Mouse (Mus musculus) kidney, postnatal 0 days (tissue): ENCODE results near the gene Gm20388. TPM values are rescaled to one million over a fixed set of nuclear protein-coding genes. Genes with fewer than 3 reads are reported as not detected.

Source experiments
- ATAC-seq: fragments of 200-750 bp; cut with Nextera tagmentation; replicated peaks from 2 replicates; pipeline ENCODE4 v1.8.0; 2017; ENCODE audit warnings: low read depth, moderate number of reproducible peaks, moderate TSS enrichment, moderate library complexity; ENCODE audit not compliant: low FRiP score
- DNase-seq: peaks from one replicate; pipeline ENCODE4 v3.0.0-alpha.2; 2016; ENCODE audit warnings: low spot score
- H3K27ac ChIP-seq: fragments of 300-500 bp; sonication (generic); 2 replicates; pipeline ENCODE4 v1.5.1; 2014; ENCODE audit warnings: mild to moderate bottlenecking
- H3K27me3 ChIP-seq: fragments of 300-500 bp; sonication (generic); 2 replicates; pipeline ENCODE4 v1.6.1; 2014; ENCODE audit warnings: low read length, mixed read lengths; ENCODE audit not compliant: insufficient read depth
- H3K36me3 ChIP-seq: fragments of 300-500 bp; sonication (generic); 2 replicates; pipeline ENCODE4 v1.6.1; 2014; ENCODE audit warnings: low read length, mixed read lengths; ENCODE audit not compliant: insufficient read depth
- H3K4me1 ChIP-seq: fragments of 300-500 bp; sonication (generic); replicated peaks from 2 replicates; pipeline ENCODE4 v1.6.1; 2014; ENCODE audit warnings: antibody characterized with exemption, low read length, mixed read lengths; ENCODE audit not compliant: insufficient read depth
- H3K4me2 ChIP-seq: fragments of 300-500 bp; sonication (generic); 2 replicates; pipeline ENCODE4 v1.6.1; 2014; ENCODE audit warnings: mild to moderate bottlenecking, low read length, moderate library complexity, mixed read lengths
- H3K4me3 ChIP-seq: fragments of 300-500 bp; sonication (generic); replicated peaks from 2 replicates; pipeline ENCODE4 v1.5.1; 2014; ENCODE audit warnings: low read depth, low read length
- H3K9ac ChIP-seq: fragments of 300-500 bp; sonication (generic); 2 replicates; pipeline ENCODE4 v1.6.1; 2014; ENCODE audit warnings: low read depth, low read length
- H3K9me3 ChIP-seq: fragments of 300-500 bp; sonication (generic); replicated peaks from 2 replicates; pipeline ENCODE4 v1.6.1; 2016; ENCODE audit warnings: low read length, inconsistent platforms, mixed read lengths
- CTCF ChIP-seq: IDR thresholded peaks from 2 replicates; pipeline ENCODE4 v1.5.1; 2016; ENCODE audit warnings: antibody characterized with exemption, low read depth, mild to moderate bottlenecking, moderate library complexity
- WGBS: fragments of 180-500 bp; shearing (Covaris S2); extraction: QIAGEN DNeasy Blood & Tissue Kit; methylation state at CpG from one replicate; pipeline ENCODE4 v1.1.7; 2014; 5-methylcytosine and 5-hydroxymethylcytosine counted together
- polyA plus RNA-seq: library from polyadenylated mRNA; unstranded; fragments of >200 nt; fragmentation: Nextera tagmentation; extraction: Ambion mirVana; gene quantifications from 2 replicates; pipeline ENCODE4 v1.2.1, GENCODE M21; 2015

The Gm20388 gene
- polyA plus RNA-seq, 1 experiment from 2014 or later, result not detected

DNA sequence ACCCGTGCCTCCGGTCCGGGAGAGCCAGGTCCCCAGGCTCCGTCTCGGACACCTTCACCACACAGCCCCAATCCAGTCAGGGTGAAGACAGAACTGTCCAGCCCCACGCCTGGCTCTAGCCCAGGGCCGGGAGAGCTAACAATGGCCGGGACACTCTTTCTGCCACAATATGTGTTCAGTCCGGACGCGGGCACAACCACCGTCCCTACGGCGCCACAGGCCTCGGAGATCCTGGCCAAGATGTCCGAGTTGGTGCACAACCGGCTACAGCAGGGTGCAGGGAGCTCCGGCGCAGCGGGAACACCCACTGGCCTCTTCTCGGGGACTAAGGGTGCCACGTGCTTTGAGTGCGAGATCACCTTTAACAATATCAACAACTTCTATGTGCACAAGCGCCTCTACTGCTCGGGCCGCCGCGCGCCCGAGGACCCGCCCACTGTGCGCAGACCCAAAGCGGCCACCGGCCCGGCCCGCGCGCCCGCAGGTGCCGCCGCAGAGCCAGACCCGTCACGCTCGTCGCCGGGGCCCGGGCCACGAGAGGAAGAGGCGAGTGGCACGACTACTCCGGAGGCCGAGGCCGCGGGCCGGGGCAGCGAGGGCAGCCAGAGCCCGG is 2425.1 kb downstream of the Gm20388 start:
- no peaks in the 10 kb centered on the region; the same call in 1 of the 2 replicates for H3K27me3 ChIP-seq
- peak overlapping the region; percentile 36 for H3K4me3 ChIP-seq
- 31% methylated on average over 56 of the region's 57 CpGs for WGBS
- ATAC-seq, result peak; percentile 23
- 0 out of 2 replicates have a peak, but pooled peaks cover 13% of the 10 kb centered on the region for H3K4me1 ChIP-seq
- H3K27ac ChIP-seq, result no peak overlapping the region
- 0 out of 2 replicates have a peak, but pooled peaks cover 15% of the 10 kb centered on the region for H3K36me3 ChIP-seq
- peak overlapping the region; percentile 44 for H3K9ac ChIP-seq
- DNase-seq, result no peak
- H3K9me3 ChIP-seq, result no peaks in the 10 kb centered on the region
- peak overlapping the region; percentile 81 for H3K4me2 ChIP-seq
- no peak for TF ChIP-seq CTCF

DNA sequence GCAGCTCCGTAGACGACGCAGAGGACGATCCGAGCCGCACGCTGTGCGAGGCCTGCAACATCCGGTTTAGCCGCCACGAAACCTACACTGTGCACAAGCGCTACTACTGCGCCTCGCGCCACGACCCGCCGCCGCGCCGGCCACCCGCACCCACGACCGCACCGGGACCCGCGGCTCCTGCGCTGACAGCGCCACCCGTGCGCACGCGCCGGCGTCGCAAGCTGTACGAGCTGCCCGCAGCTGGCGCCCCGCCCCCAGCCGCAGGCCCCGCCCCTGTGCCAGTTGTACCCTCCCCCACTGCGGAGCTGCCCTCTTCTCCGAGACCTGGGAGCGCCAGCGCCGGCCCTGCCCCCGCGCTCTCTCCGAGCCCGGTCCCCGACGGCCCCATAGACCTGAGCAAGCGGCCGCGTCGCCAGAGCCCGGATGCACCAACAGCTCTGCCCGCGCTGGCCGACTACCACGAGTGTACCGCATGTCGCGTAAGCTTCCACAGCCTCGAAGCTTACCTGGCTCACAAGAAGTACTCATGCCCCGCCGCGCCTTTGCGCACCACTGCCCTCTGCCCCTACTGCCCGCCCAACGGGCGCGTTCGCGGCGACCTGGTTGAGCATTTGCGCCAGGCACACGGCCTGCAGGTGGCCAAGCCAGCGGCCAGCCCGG is 2425.7 kb downstream of the Gm20388 start:
- Histone ChIP-seq H3K27ac (no peak overlapping the region), H3K4me2 (peak overlapping the region; percentile 81), H3K27me3 (no peaks in the 10 kb centered on the region; the same call in 1 of the 2 replicates), H3K4me1 (0 out of 2 replicates have a peak, but pooled peaks cover 8% of the 10 kb centered on the region), H3K9me3 (no peaks in the 10 kb centered on the region), H3K4me3 (peak overlapping the region; percentile 36), H3K9ac (peak overlapping the region; percentile 44), H3K36me3 (0 out of 2 replicates have a peak, but pooled peaks cover 15% of the 10 kb centered on the region)
- WGBS, result 24% methylated on average over 79 of the region's 81 CpGs
- DNase-seq (peak; percentile 45), ATAC-seq (peak; percentile 59)
- 0 out of 2 replicates have a peak, but pooled peaks have one; percentile 2 for TF ChIP-seq CTCF

DNA sequence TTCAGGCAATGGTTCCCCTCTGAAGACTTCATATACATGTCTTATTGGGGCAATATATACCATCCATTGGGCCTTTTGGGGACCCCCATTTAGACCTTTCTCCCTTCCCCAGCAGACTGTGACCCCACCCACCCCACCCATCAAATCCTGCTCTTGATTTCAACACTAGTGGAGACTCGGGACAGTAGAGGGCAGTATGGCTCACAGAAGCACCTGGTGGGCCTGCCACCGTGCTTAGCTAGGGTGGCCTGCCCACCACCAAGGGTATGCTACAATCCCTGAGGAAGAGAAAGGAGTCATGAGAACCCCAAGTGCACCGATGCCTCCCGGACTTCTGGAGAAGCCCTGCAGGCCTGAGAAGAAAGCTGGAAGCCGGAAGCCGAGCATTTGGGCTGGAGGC is 2428.2 kb downstream of the Gm20388 start:
- Histone ChIP-seq H3K9me3 (no peaks in the 10 kb centered on the region), H3K4me3 (no peak overlapping the region), H3K4me1 (0 out of 2 replicates have a peak, but pooled peaks cover 20% of the 10 kb centered on the region), H3K27ac (no peak overlapping the region), H3K36me3 (0 out of 2 replicates have a peak, but pooled peaks cover 12% of the 10 kb centered on the region), H3K9ac (no peak overlapping the region), H3K4me2 (no peak overlapping the region), H3K27me3 (no peaks in the 10 kb centered on the region; the same call in 1 of the 2 replicates)
- peak; percentile 37; the same call in 1 of the 2 replicates for TF ChIP-seq CTCF
- ATAC-seq (no peak), DNase-seq (no peak)
- 62% methylated on average over 6 of the region's 6 CpGs for WGBS

DNA sequence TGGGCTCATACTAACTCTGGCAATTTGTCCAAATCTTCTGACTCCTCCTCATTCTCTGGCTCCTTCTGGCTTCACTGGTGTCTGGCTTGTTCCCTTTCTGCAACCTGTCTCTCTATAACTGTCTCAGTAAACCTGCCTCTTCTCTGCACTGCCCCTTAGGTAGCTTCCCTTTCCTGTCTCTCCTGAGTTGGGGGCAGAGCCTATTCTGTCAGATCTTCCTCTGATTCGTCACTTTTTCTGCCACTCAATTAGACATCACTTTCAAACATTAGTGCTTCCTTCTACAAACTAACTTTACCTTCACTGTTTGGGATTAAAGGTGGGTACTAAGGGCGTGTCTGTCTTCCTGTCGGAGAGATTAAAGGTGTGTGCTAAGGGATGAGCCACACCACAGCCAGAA is 2430.1 kb downstream of the Gm20388 start:
- WGBS, result 84% methylated on average over 3 of the region's 3 CpGs
- ATAC-seq (no peak), DNase-seq (no peak)
- Histone ChIP-seq H3K36me3 (0 out of 2 replicates have a peak, but pooled peaks cover 9% of the 10 kb centered on the region), H3K27ac (no peak overlapping the region), H3K27me3 (no peaks in the 10 kb centered on the region; the same call in 1 of the 2 replicates), H3K4me3 (no peak overlapping the region), H3K9ac (no peak overlapping the region), H3K4me1 (peaks cover 20% of the 10 kb centered on the region; the same call in 1 of the 2 replicates), H3K9me3 (no peaks in the 10 kb centered on the region), H3K4me2 (no peak overlapping the region)
- TF ChIP-seq CTCF, result no peak

DNA sequence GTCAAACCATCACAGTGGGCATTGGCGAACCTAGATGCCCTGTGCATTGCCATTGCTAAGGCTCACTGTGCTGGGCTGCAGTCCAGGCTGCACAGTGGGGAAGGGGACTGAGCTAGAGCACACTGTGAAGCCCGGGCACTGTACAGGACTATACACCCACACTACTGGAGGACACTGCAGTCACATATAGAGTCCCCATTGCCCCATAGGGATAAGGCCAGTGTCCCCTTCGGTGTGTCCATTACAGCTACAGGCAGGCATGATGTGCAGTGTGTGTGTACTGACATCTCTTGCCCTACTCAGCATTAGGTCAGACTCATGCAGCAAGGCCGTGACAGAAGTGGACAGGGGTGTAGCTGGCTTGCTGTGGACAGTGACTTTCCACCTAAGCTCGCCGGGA is 2431.1 kb downstream of the Gm20388 start:
- H3K4me1 ChIP-seq, result peaks cover 17% of the 10 kb centered on the region; the same call in 1 of the 2 replicates
- no peak overlapping the region for H3K27ac ChIP-seq
- ATAC-seq (0 out of 2 replicates have a peak, but pooled peaks have one; percentile 16), DNase-seq (no peak)
- H3K4me2 ChIP-seq, result no peak overlapping the region
- no peak overlapping the region for H3K9ac ChIP-seq
- no peaks in the 10 kb centered on the region; the same call in 1 of the 2 replicates for H3K27me3 ChIP-seq
- 0 out of 2 replicates have a peak, but pooled peaks cover 9% of the 10 kb centered on the region for H3K36me3 ChIP-seq
- no peaks in the 10 kb centered on the region for H3K9me3 ChIP-seq
- TF ChIP-seq CTCF, result no peak
- 82% methylated on average over 6 of the region's 6 CpGs for WGBS
- H3K4me3 ChIP-seq, result no peak overlapping the region

DNA sequence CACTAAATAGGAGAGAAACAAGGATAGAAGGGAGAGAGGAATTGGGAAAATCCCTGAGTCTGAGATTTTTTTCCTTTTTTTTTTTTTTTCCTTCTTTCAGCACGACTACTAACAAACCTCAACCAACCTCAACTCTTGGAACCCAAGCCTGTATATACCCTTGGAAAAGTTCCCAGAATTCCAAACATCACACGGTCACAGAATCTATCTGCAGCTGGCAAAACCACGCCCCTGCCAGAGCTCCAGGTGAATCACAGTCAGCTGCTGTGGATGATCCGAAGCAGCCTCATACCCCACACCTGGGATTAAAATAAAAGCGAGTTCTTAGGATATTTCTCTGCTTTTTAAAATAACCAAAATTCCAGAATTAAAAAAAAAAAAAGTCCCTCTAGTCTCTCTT is 2431.7 kb downstream of the Gm20388 start:
- ATAC-seq (no peak), DNase-seq (no peak)
- H3K36me3 ChIP-seq, result 0 out of 2 replicates have a peak, but pooled peaks cover 5% of the 10 kb centered on the region
- H3K4me2 ChIP-seq, result no peak overlapping the region; the same call in 1 of the 2 replicates
- H3K27ac ChIP-seq, result no peak overlapping the region
- TF ChIP-seq CTCF, result no peak
- no peaks in the 10 kb centered on the region for H3K9me3 ChIP-seq
- H3K9ac ChIP-seq, result no peak overlapping the region
- peaks cover 17% of the 10 kb centered on the region; the same call in 1 of the 2 replicates for H3K4me1 ChIP-seq
- 27% methylated on average over 5 of the region's 5 CpGs for WGBS
- no peaks in the 10 kb centered on the region for H3K27me3 ChIP-seq
- no peak overlapping the region for H3K4me3 ChIP-seq
